Mouse (Mus musculus) liver, postnatal 0 days (tissue): Measurements from ENCODE around the gene Coq8b.

Experiments used
- CTCF ChIP-seq: sonication (generic); IDR thresholded peaks from 2 replicates; pipeline ENCODE4 v1.5.1; 2016; ENCODE audit warnings: antibody characterized with exemption, low read depth
- EP300 ChIP-seq: IDR thresholded peaks from 2 replicates; pipeline ENCODE4 v1.6.1; 2016; ENCODE audit warnings: antibody characterized with exemption, low read depth, mild to moderate bottlenecking

DNA sequence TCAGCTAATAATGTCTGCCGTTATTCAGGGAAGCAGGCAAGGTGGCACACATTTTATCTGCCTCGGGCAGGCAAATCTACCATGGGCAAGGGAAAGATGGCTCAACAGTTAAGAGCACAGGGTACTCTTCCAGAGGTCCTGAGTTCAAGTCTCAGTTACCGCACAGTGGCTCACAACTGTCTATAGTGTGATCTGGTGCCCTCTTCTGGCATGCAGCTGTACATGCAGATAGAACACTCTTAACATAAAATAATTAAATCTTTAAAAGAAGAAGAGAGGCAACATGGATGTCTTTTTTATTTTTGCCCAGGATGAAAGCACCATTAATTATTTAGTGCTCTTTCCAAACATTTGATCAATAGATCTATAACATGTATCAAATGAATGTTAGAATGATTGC, 44.4 kb downstream of the Coq8b start:
- TF ChIP-seq CTCF (peak; percentile 62), EP300 (no peak)
